Mouse (Mus musculus) lung, embryonic 14.5 days (tissue): ENCODE measurements around the gene Dtymk. TPM values are rescaled to one million over a fixed set of nuclear protein-coding genes. Genes with fewer than 3 reads are reported as not detected.
"Not testable (repeated sequence)": the region's sequence is repeated elsewhere in the genome, so short reads cannot be mapped to it uniquely, and the experiment has no call there.

Experiments used
- ATAC-seq: fragments of 200-750 bp; cut with Nextera tagmentation; 2 replicates; pipeline ENCODE4 v1.8.0; 2017; ENCODE audit warnings: mild to moderate bottlenecking, moderate TSS enrichment, moderate library complexity; ENCODE audit not compliant: insufficient read depth
- DNase-seq: peaks from one replicate; pipeline ENCODE4 v3.0.0-alpha.2; 2015
- H3K27ac ChIP-seq: fragments of 300-500 bp; sonication (generic); 2 replicates; pipeline ENCODE4 v1.5.1; 2014; ENCODE audit warnings: low read depth, mild to moderate bottlenecking, moderate library complexity
- H3K27me3 ChIP-seq: fragments of 300-500 bp; sonication (generic); 2 replicates; pipeline ENCODE4 v1.6.1; 2014; ENCODE audit warnings: low read length, control low read depth; ENCODE audit not compliant: insufficient read depth
- H3K36me3 ChIP-seq: fragments of 300-500 bp; sonication (generic); 2 replicates; pipeline ENCODE4 v1.6.1; 2014; ENCODE audit warnings: control low read depth; ENCODE audit not compliant: insufficient read depth
- H3K4me1 ChIP-seq: fragments of 300-500 bp; sonication (generic); 2 replicates; pipeline ENCODE4 v1.6.1; 2014; ENCODE audit warnings: antibody characterized with exemption, control low read depth; ENCODE audit not compliant: insufficient read depth
- H3K4me2 ChIP-seq: fragments of 300-500 bp; sonication (generic); 2 replicates; pipeline ENCODE4 v1.6.1; 2014; ENCODE audit warnings: mild to moderate bottlenecking
- H3K4me3 ChIP-seq: fragments of 300-500 bp; sonication (generic); 2 replicates; pipeline ENCODE4 v1.5.1; 2014; ENCODE audit warnings: low read depth, low read length
- H3K9ac ChIP-seq: fragments of 300-500 bp; sonication (generic); 2 replicates; pipeline ENCODE4 v1.6.1; 2014
- H3K9me3 ChIP-seq: fragments of 300-500 bp; sonication (generic); 2 replicates; pipeline ENCODE4 v1.6.1; 2016; ENCODE audit warnings: low read depth, low read length, control low read depth
- CTCF ChIP-seq: IDR thresholded peaks from 2 replicates; pipeline ENCODE4 v1.5.1; 2016; ENCODE audit warnings: antibody characterized with exemption, low read depth
- WGBS: fragments of 180-500 bp; shearing (Covaris S2); extraction: QIAGEN DNeasy Blood & Tissue Kit; methylation state at CpG from one replicate; pipeline ENCODE4 v1.1.7; 2014; 5-methylcytosine and 5-hydroxymethylcytosine counted together
- polyA plus RNA-seq: library from polyadenylated mRNA; unstranded; fragments of >200 nt; fragmentation: Nextera tagmentation; extraction: Ambion mirVana; gene quantifications from 2 replicates; pipeline ENCODE4 v1.2.1, GENCODE M21; 2014

Gene Dtymk
- polyA plus RNA-seq, 1 experiment from 2014 or later: 295 TPM

GRCm38 (mm10) chr1:93794526-93794925 lies 7.2 kb downstream of the Dtymk start:
- Histone ChIP-seq H3K27ac (no peak overlapping the region), H3K4me3 (no peak overlapping the region), H3K4me2 (no peak overlapping the region), H3K9ac (no peak overlapping the region), H3K4me1 (no peaks in the 10 kb centered on the region), H3K27me3 (no peaks in the 10 kb centered on the region), H3K9me3 (no peaks in the 10 kb centered on the region), H3K36me3 (peaks cover 86% of the 10 kb centered on the region)
- DNase-seq: no peak
- 91% methylated on average over 8 of the region's 8 CpGs for WGBS
- ATAC-seq: no peak
- TF ChIP-seq CTCF: no peak

GRCm38 (mm10) chr1:93786912-93787311 lies 14.8 kb downstream of the Dtymk start:
- peaks cover 83% of the 10 kb centered on the region for H3K36me3 ChIP-seq
- WGBS: 84% methylated on average over 2 of the region's 2 CpGs
- no peaks in the 10 kb centered on the region for H3K27me3 ChIP-seq
- no peak overlapping the region for H3K4me2 ChIP-seq
- H3K4me1 ChIP-seq: no peaks in the 10 kb centered on the region
- no peak overlapping the region for H3K4me3 ChIP-seq
- ATAC-seq (no peak), DNase-seq (no peak)
- H3K9ac ChIP-seq: no peak overlapping the region
- no peak overlapping the region for H3K27ac ChIP-seq
- no peak for TF ChIP-seq CTCF
- H3K9me3 ChIP-seq: no peaks in the 10 kb centered on the region

DNA sequence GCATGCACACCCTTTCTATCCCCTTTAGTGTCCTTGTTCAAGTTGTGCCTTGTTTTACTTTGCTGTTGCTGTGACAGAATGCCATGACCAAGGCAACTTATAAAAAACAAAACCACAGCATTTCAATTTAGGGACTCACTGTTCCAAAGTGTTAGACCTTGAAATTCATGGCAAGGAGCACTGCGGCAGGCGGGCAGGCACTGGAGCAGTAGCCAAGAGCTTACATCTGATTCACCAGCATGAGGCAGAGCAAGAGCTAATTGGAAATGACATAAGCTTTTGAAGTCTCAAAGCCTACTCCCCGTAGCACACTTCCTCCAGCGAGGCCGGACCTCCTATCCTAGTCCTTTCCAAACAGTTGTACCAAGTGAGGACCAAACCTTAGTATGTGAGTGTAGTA lies 25.0 kb downstream of the Dtymk start:
- H3K9me3 ChIP-seq: no peaks in the 10 kb centered on the region
- no peak overlapping the region for H3K4me3 ChIP-seq
- H3K9ac ChIP-seq: no peak overlapping the region
- peaks cover 70% of the 10 kb centered on the region for H3K36me3 ChIP-seq
- H3K27ac ChIP-seq: no peak overlapping the region
- H3K4me1 ChIP-seq: no peaks in the 10 kb centered on the region
- 93% methylated on average over 5 of the region's 5 CpGs for WGBS
- no peaks in the 10 kb centered on the region for H3K27me3 ChIP-seq
- no peak for TF ChIP-seq CTCF
- H3K4me2 ChIP-seq: no peak overlapping the region
- ATAC-seq (no peak), DNase-seq (no peak)

DNA sequence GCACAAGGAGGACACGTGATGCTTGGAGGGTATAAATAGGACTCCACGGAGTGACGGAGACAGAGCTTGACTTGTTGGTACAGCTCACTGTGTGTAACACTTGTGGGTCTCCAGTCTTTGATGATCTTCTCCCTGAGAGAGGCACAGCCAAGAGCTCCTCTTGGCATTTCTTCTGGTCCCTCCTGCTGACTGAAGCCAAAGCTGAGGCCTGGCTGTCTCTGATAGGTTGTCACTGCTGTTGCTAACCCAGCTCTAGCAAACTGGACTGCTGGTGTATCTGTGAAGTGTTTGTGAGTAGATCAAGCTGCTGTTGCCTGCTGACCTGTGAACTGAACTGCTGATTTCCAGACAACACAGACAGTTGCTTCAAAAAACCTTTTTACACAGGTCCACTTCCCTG lies 31.8 kb downstream of the Dtymk start:
- TF ChIP-seq CTCF: no peak
- Histone ChIP-seq H3K9ac (no peak overlapping the region), H3K9me3 (no peaks in the 10 kb centered on the region), H3K4me2 (no peak overlapping the region), H3K4me1 (no peaks in the 10 kb centered on the region), H3K4me3 (no peak overlapping the region), H3K36me3 (peaks cover 32% of the 10 kb centered on the region), H3K27ac (no peak overlapping the region), H3K27me3 (no peaks in the 10 kb centered on the region)
- whole genome bisulfite sequencing: 80% methylated on average over 3 of the region's 3 CpGs
- ATAC-seq: peak; percentile 86
- DNase-seq: peak; percentile 69

GRCm38 (mm10) chr1:93767600-93767999 lies 34.1 kb downstream of the Dtymk start:
- no peak overlapping the region for H3K4me3 ChIP-seq
- ATAC-seq: no peak
- no peak overlapping the region for H3K4me2 ChIP-seq
- H3K27ac ChIP-seq: no peak overlapping the region
- DNase-seq: no peak
- 94% methylated on average over 6 of the region's 6 CpGs for whole genome bisulfite sequencing
- peaks cover 17% of the 10 kb centered on the region; the same call in 1 of the 2 replicates for H3K36me3 ChIP-seq
- H3K27me3 ChIP-seq: no peaks in the 10 kb centered on the region
- no peaks in the 10 kb centered on the region for H3K4me1 ChIP-seq
- TF ChIP-seq CTCF: no peak
- H3K9ac ChIP-seq: no peak overlapping the region
- H3K9me3 ChIP-seq: no peaks in the 10 kb centered on the region

DNA sequence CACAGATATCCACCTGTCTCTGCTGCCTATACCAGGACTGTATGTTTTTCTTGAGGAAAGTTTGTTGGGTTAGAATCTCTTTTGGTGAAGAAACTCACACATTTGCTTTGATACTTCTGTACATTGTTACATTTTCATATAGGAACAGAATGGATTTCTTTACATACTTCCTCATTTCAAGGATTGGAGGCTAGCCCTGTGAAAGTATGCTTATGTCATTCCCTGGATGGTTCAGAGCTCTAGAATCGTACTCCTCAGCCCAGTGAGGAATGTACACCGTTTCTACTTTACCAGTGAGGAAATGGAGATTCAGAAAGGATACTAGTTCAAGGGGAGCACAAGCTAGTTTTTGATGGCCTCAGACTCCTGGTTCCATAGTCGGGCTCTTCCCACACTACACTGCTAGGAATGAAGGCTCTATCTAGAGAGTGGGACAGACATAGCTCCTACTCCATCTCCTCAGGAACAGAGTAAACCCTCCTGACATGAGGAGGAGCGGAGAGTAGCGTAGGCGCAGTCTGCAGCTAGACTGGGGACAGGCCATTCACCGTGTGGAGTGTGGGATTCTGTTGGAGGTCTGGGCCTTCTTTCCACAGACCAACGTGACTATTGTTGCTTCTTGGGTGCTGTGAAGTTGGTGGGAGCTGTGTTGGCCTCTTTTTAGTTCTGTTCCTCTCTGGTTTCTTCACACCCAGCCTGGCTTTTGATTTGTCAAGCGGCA lies 36.7 kb downstream of the Dtymk start:
- ATAC-seq (no peak), DNase-seq (no peak)
- Histone ChIP-seq H3K36me3 (peaks cover 12% of the 10 kb centered on the region; the same call in 1 of the 2 replicates), H3K27ac (no peak overlapping the region), H3K9ac (no peak overlapping the region), H3K4me2 (no peak overlapping the region), H3K4me1 (no peaks in the 10 kb centered on the region), H3K9me3 (no peaks in the 10 kb centered on the region), H3K27me3 (no peaks in the 10 kb centered on the region), H3K4me3 (no peak overlapping the region)
- no peak for TF ChIP-seq CTCF
- 89% methylated on average over 9 of the region's 9 CpGs for WGBS

- H3K4me3 ChIP-seq, H3K9me3 ChIP-seq, H3K9ac ChIP-seq, H3K27ac ChIP-seq, H3K36me3 ChIP-seq, DNase-seq, H3K4me2 ChIP-seq, H3K4me1 ChIP-seq, ATAC-seq, H3K27me3 ChIP-seq: not testable (repeated sequence)
- 91% methylated on average over 3 of the region's 3 CpGs for WGBS
Observed at GRCm38 (mm10) chr1:93763531-93763930, 38.2 kb downstream of the Dtymk start.
